Mouse (Mus musculus) intestine, embryonic 14.5 days (tissue): ENCODE measurements around the gene Ttc37. TPM values are rescaled to one million over a fixed set of nuclear protein-coding genes. Genes with fewer than 3 reads are reported as not detected.

Source experiments
- ATAC-seq: fragments of 200-750 bp; cut with Nextera tagmentation; replicated peaks from 2 replicates; pipeline ENCODE4 v1.8.0; 2017; ENCODE audit warnings: low read depth, moderate number of reproducible peaks, moderate TSS enrichment, moderate library complexity; ENCODE audit not compliant: low FRiP score, low TSS enrichment
- DNase-seq: peaks from one replicate; pipeline ENCODE4 v3.0.0-alpha.2; 2018; ENCODE audit warnings: low spot score
- H3K27ac ChIP-seq: fragments of 300-500 bp; sonication (generic); 2 replicates; pipeline ENCODE4 v1.5.1; 2014; ENCODE audit warnings: low read depth, mild to moderate bottlenecking, control low read depth
- H3K27me3 ChIP-seq: fragments of 300-500 bp; sonication (generic); replicated peaks from 2 replicates; pipeline ENCODE4 v1.6.1; 2014; ENCODE audit warnings: low read length, control low read depth; ENCODE audit not compliant: control insufficient read depth, insufficient read depth
- H3K36me3 ChIP-seq: fragments of 300-500 bp; sonication (generic); 2 replicates; pipeline ENCODE4 v1.6.1; 2014; ENCODE audit warnings: low read length, control low read depth; ENCODE audit not compliant: control insufficient read depth, insufficient read depth
- H3K4me1 ChIP-seq: fragments of 300-500 bp; sonication (generic); replicated peaks from 2 replicates; pipeline ENCODE4 v1.6.1; 2014; ENCODE audit warnings: low read length, control low read depth, mixed read lengths; ENCODE audit not compliant: control insufficient read depth, insufficient read depth
- H3K4me2 ChIP-seq: fragments of 300-500 bp; sonication (generic); 2 replicates; pipeline ENCODE4 v1.6.1; 2014; ENCODE audit warnings: low read length
- H3K4me3 ChIP-seq: fragments of 300-500 bp; sonication (generic); 2 replicates; pipeline ENCODE4 v1.5.1; 2014; ENCODE audit warnings: low read depth, low read length, control low read depth, mixed read lengths
- H3K9ac ChIP-seq: fragments of 300-500 bp; sonication (generic); 2 replicates; pipeline ENCODE4 v1.6.1; 2014; ENCODE audit warnings: mild to moderate bottlenecking, low read length
- H3K9me3 ChIP-seq: fragments of 300-500 bp; sonication (generic); 2 replicates; pipeline ENCODE4 v1.6.1; 2016; ENCODE audit warnings: low read length, control low read depth; ENCODE audit not compliant: control insufficient read depth
- WGBS: fragments of 180-500 bp; shearing (Covaris S2); extraction: QIAGEN DNeasy Blood & Tissue Kit; methylation state at CpG from one replicate; pipeline ENCODE4 v1.1.7; 2014; 5-methylcytosine and 5-hydroxymethylcytosine counted together
- polyA plus RNA-seq: library from polyadenylated mRNA; unstranded; fragments of >200 nt; fragmentation: Nextera tagmentation; extraction: Ambion mirVana; gene quantifications from 2 replicates; pipeline ENCODE4 v1.2.1, GENCODE M21; 2014

Gene Ttc37
- 17.3 and 21.0 TPM in 2 replicates for polyA plus RNA-seq

GRCm38 (mm10) chr13:76098493-76099303 lies at the start of gene Ttc37, which contains the start of gene Arsk:
Ttc37 (plus strand) TSS chr13:76098734.
Arsk (minus strand) TSS chr13:76098660.
- Histone ChIP-seq H3K36me3 (peaks cover 11% of the 10 kb centered on the region; the same call in 1 of the 2 replicates), H3K9ac (peak within 1 kb of the TSS; percentile 71), H3K4me3 (peak within 1 kb of the TSS; percentile 74), H3K4me1 (peaks cover 6% of the 10 kb centered on the region; the same call in 1 of the 2 replicates), H3K27me3 (no peaks in the 10 kb centered on the region), H3K4me2 (peak within 1 kb of the TSS; percentile 57), H3K9me3 (no peaks in the 10 kb centered on the region), H3K27ac (peak within 1 kb of the TSS; percentile 34; the same call in 1 of the 2 replicates)
- DNase-seq (peak; percentile 92), ATAC-seq (peak; percentile 97)
- WGBS, result under 1% methylated on average over 34 of the region's 34 CpGs

- H3K27ac ChIP-seq, result no peak overlapping the region
- H3K9ac ChIP-seq, result no peak overlapping the region; the same call in none of the 2 replicates
- peaks cover 50% of the 10 kb centered on the region for H3K27me3 ChIP-seq
- H3K4me2 ChIP-seq, result peak overlapping the region; percentile 85
- H3K4me3 ChIP-seq, result peak overlapping the region; percentile 31
- DNase-seq, result peak; percentile 79
- ATAC-seq, result peak; percentile 48
- peaks cover 8% of the 10 kb centered on the region; the same call in 1 of the 2 replicates for H3K4me1 ChIP-seq
- WGBS, result under 1% methylated on average over 59 of the region's 59 CpGs
- H3K36me3 ChIP-seq, result no peaks in the 10 kb centered on the region
- H3K9me3 ChIP-seq, result no peaks in the 10 kb centered on the region
Measured at GRCm38 (mm10) chr13:76055391-76056232, 42.9 kb upstream of the Ttc37 start.

GRCm38 (mm10) chr13:76056261-76056724 lies 42.2 kb upstream of the Ttc37 start:
- peak overlapping the region; percentile 31 for H3K4me3 ChIP-seq
- ATAC-seq (peak; percentile 88), DNase-seq (no peak)
- H3K27me3 ChIP-seq, result peaks cover 50% of the 10 kb centered on the region
- H3K4me1 ChIP-seq, result peaks cover 8% of the 10 kb centered on the region; the same call in 1 of the 2 replicates
- no peak overlapping the region for H3K27ac ChIP-seq
- no peak overlapping the region for H3K9ac ChIP-seq
- H3K9me3 ChIP-seq, result no peaks in the 10 kb centered on the region
- WGBS, result 1% methylated on average over 34 of the region's 34 CpGs
- peak overlapping the region; percentile 85 for H3K4me2 ChIP-seq
- H3K36me3 ChIP-seq, result no peaks in the 10 kb centered on the region

GRCm38 (mm10) chr13:76056896-76057266 lies 41.7 kb upstream of the Ttc37 start, which contains the start of gene Gpr150:
Gpr150 (minus strand) TSS chr13:76056996.
- no peak for ATAC-seq
- Histone ChIP-seq H3K4me1 (peaks cover 8% of the 10 kb centered on the region; the same call in 1 of the 2 replicates), H3K36me3 (no peaks in the 10 kb centered on the region), H3K27ac (no peak within 1 kb of the TSS), H3K27me3 (peaks cover 50% of the 10 kb centered on the region), H3K4me2 (peak within 1 kb of the TSS; percentile 85), H3K9ac (no peak within 1 kb of the TSS; the same call in 1 of the 2 replicates), H3K4me3 (peak within 1 kb of the TSS; percentile 31), H3K9me3 (no peaks in the 10 kb centered on the region)
- WGBS, result 22% methylated on average over 10 of the region's 10 CpGs
- no peak for DNase-seq

- no peak overlapping the region for H3K4me2 ChIP-seq
- peaks cover 8% of the 10 kb centered on the region; the same call in 1 of the 2 replicates for H3K4me1 ChIP-seq
- 65% methylated on average over 10 of the region's 10 CpGs for WGBS
- DNase-seq, result no peak
- H3K9me3 ChIP-seq, result no peaks in the 10 kb centered on the region
- H3K4me3 ChIP-seq, result no peak overlapping the region
- H3K27me3 ChIP-seq, result peaks cover 50% of the 10 kb centered on the region
- no peak overlapping the region for H3K9ac ChIP-seq
- no peaks in the 10 kb centered on the region for H3K36me3 ChIP-seq
- no peak for ATAC-seq
- no peak overlapping the region for H3K27ac ChIP-seq
Measured at GRCm38 (mm10) chr13:76057267-76058069, 41.1 kb upstream of the Ttc37 start.

- Histone ChIP-seq H3K27ac (no peak overlapping the region), H3K4me1 (peaks cover 8% of the 10 kb centered on the region; the same call in 1 of the 2 replicates), H3K9ac (no peak overlapping the region), H3K4me3 (no peak overlapping the region), H3K4me2 (no peak overlapping the region), H3K36me3 (no peaks in the 10 kb centered on the region), H3K9me3 (no peaks in the 10 kb centered on the region), H3K27me3 (peaks cover 35% of the 10 kb centered on the region)
- no peak for ATAC-seq
- 89% methylated on average over 4 of the region's 4 CpGs for WGBS
- DNase-seq, result no peak
Measured at GRCm38 (mm10) chr13:76059591-76059990, 38.9 kb upstream of the Ttc37 start.

- Histone ChIP-seq H3K9ac (no peak overlapping the region), H3K4me3 (no peak overlapping the region), H3K27me3 (peaks cover 10% of the 10 kb centered on the region; the same call in 1 of the 2 replicates), H3K9me3 (no peaks in the 10 kb centered on the region), H3K36me3 (peaks cover 3% of the 10 kb centered on the region; the same call in 1 of the 2 replicates), H3K27ac (no peak overlapping the region), H3K4me1 (no peaks in the 10 kb centered on the region), H3K4me2 (no peak overlapping the region)
- no peak for ATAC-seq
- WGBS, result 86% methylated on average over 3 of the region's 3 CpGs
- no peak for DNase-seq
Measured at GRCm38 (mm10) chr13:76062126-76062525, 36.4 kb upstream of the Ttc37 start.
